Mouse (Mus musculus) Muller cell, postnatal 12 days (primary cell): ENCODE measurements around the gene Syne1.

Experiments used
- DNase-seq: peaks from one replicate; pipeline ENCODE4 v3.0.0-alpha.2; 2015; ENCODE audit errors: inconsistent ontology term

Syne1 gene

GRCm38 (mm10) chr10:4976557-4976956 lies 574.7 kb downstream of the Syne1 start:
- no peak for DNase-seq

- DNase-seq, result no peak
These were observed 577.0 kb downstream of the Syne1 start for GRCm38 (mm10) chr10:4974246-4974645.

- no peak for DNase-seq
These were observed 579.3 kb downstream of the Syne1 start for GRCm38 (mm10) chr10:4972026-4972425.

GRCm38 (mm10) chr10:4971586-4971985 lies 579.7 kb downstream of the Syne1 start:
- DNase-seq, result no peak

DNA sequence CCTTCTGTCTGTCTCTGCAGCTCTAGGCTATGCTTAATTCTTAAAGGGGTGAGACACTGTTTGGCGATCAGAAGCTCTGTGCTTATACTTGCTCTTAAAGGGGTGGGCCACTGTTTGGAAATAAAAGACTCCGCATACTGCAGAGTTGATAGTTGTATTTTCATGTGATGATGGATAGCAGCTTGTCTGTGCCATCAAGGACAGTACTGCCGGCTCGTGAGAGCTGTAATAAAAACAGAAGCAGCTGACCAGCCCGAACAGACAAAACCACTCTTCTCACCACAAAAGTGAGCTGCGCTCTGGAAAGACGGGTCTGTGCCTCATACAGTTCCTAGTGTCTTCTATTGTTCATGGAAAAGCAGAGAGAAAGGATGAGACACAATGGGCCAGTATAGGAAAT lies 580.1 kb downstream of the Syne1 start:
- no peak for DNase-seq
